Mouse (Mus musculus) MEL (cell line): ENCODE measurements around the gene Pdik1l. TPM values are rescaled to one million over a fixed set of nuclear protein-coding genes. Genes with fewer than 3 reads are reported as not detected.

Experiments
- DNase-seq: peaks from one replicate; pipeline ENCODE4 v3.0.0; 2011; ENCODE audit warnings: low read depth, low spot score
- H3K27ac ChIP-seq: 2 replicates; pipeline ENCODE4 v1.5.1; 2012; ENCODE audit warnings: low read depth, mild to moderate bottlenecking, control low read depth, low read length, moderate library complexity; ENCODE audit not compliant: control insufficient read depth
- H3K27me3 ChIP-seq, 2 experiments: fragments of 150-350 bp in 1 of 2; sonication (generic) in 1 of 2; 2 replicates each; pipeline ENCODE4 v1.6.1; 2012; ENCODE audit warnings: low read length in 2 of 2, mild to moderate bottlenecking in 2 of 2, improper control_type of control experiment in 1 of 2, moderate library complexity in 1 of 2; ENCODE audit not compliant: insufficient read depth in 2 of 2, control insufficient read depth in 1 of 2
- H3K36me3 ChIP-seq, 2 experiments: 2 replicates each; pipeline ENCODE4 v1.6.1; 2012 to 2014; ENCODE audit warnings: low read length in 2 of 2, improper control_type of control experiment in 1 of 2, inconsistent platforms in 1 of 2, mild to moderate bottlenecking in 1 of 2; ENCODE audit not compliant: insufficient read depth in 2 of 2, control insufficient read depth in 1 of 2
- H3K4me1 ChIP-seq, 2 experiments: fragments of 150-350 bp in 1 of 2; sonication (generic) in 1 of 2; 2 replicates each; pipeline ENCODE4 v1.6.1; 2012; ENCODE audit warnings: low read length in 2 of 2, improper control_type of control experiment in 1 of 2, mild to moderate bottlenecking in 1 of 2; ENCODE audit not compliant: insufficient read depth in 2 of 2, control insufficient read depth in 1 of 2
- H3K4me3 ChIP-seq, 2 experiments: fragments of 150-350 bp in 1 of 2; sonication (generic) in 1 of 2; 2 replicates each; pipeline ENCODE4 v1.5.1; 2012; ENCODE audit warnings: low read depth in 2 of 2, low read length in 2 of 2, mild to moderate bottlenecking in 2 of 2, moderate library complexity in 2 of 2, control low read depth in 1 of 2, improper control_type of control experiment in 1 of 2; ENCODE audit not compliant: control insufficient read depth in 1 of 2, insufficient read depth in 1 of 2
- H3K79me2 ChIP-seq: 2 replicates; pipeline ENCODE4 v1.6.1; 2012; ENCODE audit warnings: mild to moderate bottlenecking, low read length, moderate library complexity; ENCODE audit not compliant: control insufficient read depth, poor library complexity, insufficient read depth
- H3K9ac ChIP-seq: 2 replicates; pipeline ENCODE4 v1.6.1; 2012; ENCODE audit warnings: low read depth, mild to moderate bottlenecking, control low read depth, low read length, moderate library complexity; ENCODE audit not compliant: control insufficient read depth, poor library complexity, severe bottlenecking
- H3K9me3 ChIP-seq: fragments of 150-350 bp; sonication (generic); replicated peaks from 2 replicates; pipeline ENCODE4 v1.6.1; 2012; ENCODE audit warnings: mild to moderate bottlenecking, low read length, improper control_type of control experiment, moderate library complexity; ENCODE audit not compliant: insufficient read depth
- BHLHE40 ChIP-seq: IDR thresholded peaks from 2 replicates; pipeline ENCODE4 v1.6.1; 2012; ENCODE audit warnings: low read depth, mild to moderate bottlenecking, inconsistent platforms, low read length, improper control_type of control experiment, borderline replicate concordance
- CHD1 ChIP-seq: IDR thresholded peaks from 2 replicates; pipeline ENCODE4 v1.6.1; 2012; ENCODE audit warnings: low read depth, mild to moderate bottlenecking, inconsistent platforms, low read length, improper control_type of control experiment
- CHD2 ChIP-seq: IDR thresholded peaks from 2 replicates; pipeline ENCODE4 v1.6.1; 2011; ENCODE audit warnings: low read length, improper control_type of control experiment
- CTCF ChIP-seq, 3 experiments: IDR thresholded peaks in 2 of 3; conservative IDR thresholded peaks in 1 of 3; 2 replicates each; pipeline ENCODE4 v1.5.1; 2011 to 2012; ENCODE audit warnings: low read length in 3 of 3, low read depth in 2 of 3, mild to moderate bottlenecking in 2 of 3, improper control_type of control experiment in 1 of 3, inconsistent platforms in 1 of 3, mixed read lengths in 1 of 3, moderate library complexity in 1 of 3; ENCODE audit not compliant: control insufficient read depth in 1 of 3, insufficient read depth in 1 of 3, poor library complexity in 1 of 3, severe bottlenecking in 1 of 3
- E2F4 ChIP-seq: IDR thresholded peaks from 2 replicates; pipeline ENCODE4 v1.6.1; 2011; ENCODE audit warnings: low read depth, low read length, improper control_type of control experiment, borderline replicate concordance
- ELF1 ChIP-seq: IDR thresholded peaks from 2 replicates; pipeline ENCODE4 v1.6.1; 2014; ENCODE audit warnings: low read depth, mild to moderate bottlenecking, inconsistent platforms, low read length, improper control_type of control experiment, moderate library complexity
- EP300 ChIP-seq, 2 experiments: IDR thresholded peaks; 2 replicates each; pipeline ENCODE4 v1.6.1; 2011; ENCODE audit warnings: improper control_type of control experiment in 2 of 2, low read length in 2 of 2, low read depth in 1 of 2, mild to moderate bottlenecking in 1 of 2
- GABPA ChIP-seq: IDR thresholded peaks from 2 replicates; pipeline ENCODE4 v1.6.1; 2012; ENCODE audit warnings: low read depth, mild to moderate bottlenecking, inconsistent platforms, low read length, improper control_type of control experiment, moderate library complexity
- GATA1 ChIP-seq: IDR thresholded peaks from 2 replicates; pipeline ENCODE4 v1.6.1; 2011; ENCODE audit warnings: low read depth, low read length, improper control_type of control experiment
- JUND ChIP-seq: IDR thresholded peaks from 2 replicates; pipeline ENCODE4 v1.6.1; 2011; ENCODE audit warnings: low read depth, mild to moderate bottlenecking, improper control_type of control experiment, low read length
- KAT2A ChIP-seq: conservative IDR thresholded peaks from 2 replicates; pipeline ENCODE4 v1.6.1; 2012; ENCODE audit warnings: low read depth, low read length, improper control_type of control experiment, inconsistent platforms
- MAFK ChIP-seq: IDR thresholded peaks from 2 replicates; pipeline ENCODE4 v1.6.1; 2011; ENCODE audit warnings: low read depth, mild to moderate bottlenecking, low read length, improper control_type of control experiment, borderline replicate concordance
- MAX ChIP-seq: IDR thresholded peaks from 2 replicates; pipeline ENCODE4 v1.6.1; 2011; ENCODE audit warnings: low read length, improper control_type of control experiment
- MAZ ChIP-seq: IDR thresholded peaks from 2 replicates; pipeline ENCODE4 v1.6.1; 2012; ENCODE audit warnings: low read depth, mild to moderate bottlenecking, inconsistent platforms, low read length, improper control_type of control experiment
- MXI1 ChIP-seq: IDR thresholded peaks from 2 replicates; pipeline ENCODE4 v1.6.1; 2011; ENCODE audit warnings: mild to moderate bottlenecking, low read depth, low read length, improper control_type of control experiment
- MYB ChIP-seq: IDR thresholded peaks from 2 replicates; pipeline ENCODE4 v1.6.1; 2011; ENCODE audit warnings: mild to moderate bottlenecking, low read depth, low read length, improper control_type of control experiment
- MYC ChIP-seq: IDR thresholded peaks from 2 replicates; pipeline ENCODE4 v1.6.1; 2011; ENCODE audit warnings: low read depth, mild to moderate bottlenecking, low read length, improper control_type of control experiment, moderate library complexity
- NELFE ChIP-seq: IDR thresholded peaks from 2 replicates; pipeline ENCODE4 v1.6.1; 2011; ENCODE audit warnings: low read depth, low read length, improper control_type of control experiment
- NRF1 ChIP-seq: IDR thresholded peaks from 2 replicates; pipeline ENCODE4 v1.6.1; 2014; ENCODE audit warnings: low read depth, mild to moderate bottlenecking, inconsistent platforms, low read length, improper control_type of control experiment, moderate library complexity; ENCODE audit not compliant: poor library complexity, insufficient read depth, severe bottlenecking
- POLR2A ChIP-seq, 2 experiments: IDR thresholded peaks; 2 replicates each; pipeline ENCODE4 v1.6.1; 2011 to 2012; ENCODE audit warnings: low read length in 2 of 2, mild to moderate bottlenecking in 2 of 2, control low read depth in 1 of 2, improper control_type of control experiment in 1 of 2, low read depth in 1 of 2, moderate library complexity in 1 of 2; ENCODE audit not compliant: control insufficient read depth in 1 of 2, insufficient read depth in 1 of 2, poor library complexity in 1 of 2
- POLR2AphosphoS2 ChIP-seq: IDR thresholded peaks from 2 replicates; pipeline ENCODE4 v1.6.1; 2011; ENCODE audit warnings: low read length, improper control_type of control experiment
- POLR2AphosphoS5 ChIP-seq: IDR thresholded peaks from 2 replicates; pipeline ENCODE4 v1.6.1; 2012; ENCODE audit warnings: low read depth, borderline replicate concordance, mild to moderate bottlenecking, inconsistent platforms, low read length, moderate library complexity, mixed read lengths
- RCOR1 ChIP-seq: IDR thresholded peaks from 2 replicates; pipeline ENCODE4 v1.6.1; 2012; ENCODE audit warnings: low read depth, mild to moderate bottlenecking, inconsistent platforms, low read length, improper control_type of control experiment
- SIN3A ChIP-seq: IDR thresholded peaks from 2 replicates; pipeline ENCODE4 v1.6.1; 2012; ENCODE audit warnings: low read length, improper control_type of control experiment, inconsistent platforms
- SMC3 ChIP-seq: IDR thresholded peaks from 2 replicates; pipeline ENCODE4 v1.6.1; 2011; ENCODE audit warnings: low read depth, low read length, improper control_type of control experiment
- TAL1 ChIP-seq: IDR thresholded peaks from 2 replicates; pipeline ENCODE4 v1.6.1; 2012; ENCODE audit warnings: mild to moderate bottlenecking, inconsistent platforms, low read length, moderate library complexity, mixed read lengths
- TBP ChIP-seq: IDR thresholded peaks from 2 replicates; pipeline ENCODE4 v1.8.0; 2011; ENCODE audit warnings: low read depth, low read length, improper control_type of control experiment
- TCF12 ChIP-seq: IDR thresholded peaks from 2 replicates; pipeline ENCODE4 v1.6.1; 2014; ENCODE audit warnings: low read depth, mild to moderate bottlenecking, inconsistent platforms, low read length, improper control_type of control experiment, moderate library complexity
- UBTF ChIP-seq: IDR thresholded peaks from 2 replicates; pipeline ENCODE4 v1.6.1; 2012; ENCODE audit warnings: low read depth, mild to moderate bottlenecking, inconsistent platforms, low read length, improper control_type of control experiment, moderate library complexity, borderline replicate concordance; ENCODE audit not compliant: insufficient read depth
- USF2 ChIP-seq, 2 experiments: IDR thresholded peaks; 2 replicates each; pipeline ENCODE4 v1.6.1; 2011 to 2012; ENCODE audit warnings: improper control_type of control experiment in 2 of 2, low read length in 2 of 2, borderline replicate concordance in 1 of 2, inconsistent platforms in 1 of 2, low read depth in 1 of 2, mild to moderate bottlenecking in 1 of 2; ENCODE audit not compliant: insufficient read depth in 1 of 2
- ZMIZ1 ChIP-seq: IDR thresholded peaks from 2 replicates; pipeline ENCODE4 v1.6.1; 2012; ENCODE audit warnings: low read depth, mild to moderate bottlenecking, inconsistent platforms, low read length, improper control_type of control experiment, moderate library complexity
- polyA plus RNA-seq, 2 experiments: library from polyadenylated mRNA; stranded (reverse) in 1 of 2; unstranded in 1 of 2; fragments of >175 nt in 1 of 2; fragments of >200 nt in 1 of 2; gene quantifications; 2 replicates each; pipeline versions ENCODE4 v1.2.1 to v1.2.4; 2012; ENCODE audit warnings: low replicate concordance in 2 of 2, low read depth in 1 of 2; ENCODE audit not compliant: insufficient read length in 2 of 2, insufficient read depth in 1 of 2, missing spikeins in 1 of 2
- total RNA-seq: library from RNA; depleted of rRNA; stranded (reverse); fragments of 300-350 nt; gene quantifications from 2 replicates; pipeline ENCODE4 v1.2.3, GENCODE M21; 2012

Pdik1l gene
- total and polyA plus RNA-seq, 3 experiments = 11.7 to 32.1 (median 13.0) TPM

DNA sequence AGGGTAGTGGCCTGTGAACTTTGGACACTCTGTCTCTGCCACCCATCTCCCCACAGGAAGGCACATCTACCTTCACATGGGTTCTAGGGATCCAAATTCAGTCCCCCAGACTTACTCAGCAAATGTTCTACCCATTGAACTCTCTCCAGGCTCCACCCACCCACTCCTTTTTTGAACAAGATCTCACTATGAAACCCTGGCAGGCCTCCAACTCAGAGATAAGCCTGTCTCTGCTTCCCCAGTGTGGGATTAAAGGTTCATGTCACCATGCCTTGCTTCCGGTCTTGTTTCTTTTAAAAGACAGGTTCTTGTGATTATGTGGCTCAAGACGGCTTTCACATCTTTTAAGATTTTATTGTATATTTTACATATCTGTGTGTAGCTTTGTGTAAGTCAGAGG, 2.8 kb downstream of the Pdik1l start (continued):
- TF ChIP-seq MAZ = 0 out of 2 replicates have a peak, but pooled peaks have one; percentile 19
- TF ChIP-seq TAL1 = no peak
- 0 out of 2 replicates have a peak, but pooled peaks have one; percentile 44 for TF ChIP-seq ELF1
- TF ChIP-seq KAT2A = no peak
- TF ChIP-seq MYB = no peak
- no peak for TF ChIP-seq TBP
- peak; percentile 37; the same call in 1 of the 2 replicates for TF ChIP-seq RCOR1
- peak; percentile 33; the same call in 1 of the 2 replicates for TF ChIP-seq MAFK
- no peak for TF ChIP-seq USF2 (IDR thresholded peaks at IDR 0.05; ENCODE audit: borderline replicate concordance in 1 of 2, insufficient read depth in 1 of 2, low read depth in 1 of 2, low read length in 2 of 2)
- no peak for TF ChIP-seq NRF1
- TF ChIP-seq SMC3 = no peak
- TF ChIP-seq UBTF = no peak
- no peak for TF ChIP-seq E2F4

DNA sequence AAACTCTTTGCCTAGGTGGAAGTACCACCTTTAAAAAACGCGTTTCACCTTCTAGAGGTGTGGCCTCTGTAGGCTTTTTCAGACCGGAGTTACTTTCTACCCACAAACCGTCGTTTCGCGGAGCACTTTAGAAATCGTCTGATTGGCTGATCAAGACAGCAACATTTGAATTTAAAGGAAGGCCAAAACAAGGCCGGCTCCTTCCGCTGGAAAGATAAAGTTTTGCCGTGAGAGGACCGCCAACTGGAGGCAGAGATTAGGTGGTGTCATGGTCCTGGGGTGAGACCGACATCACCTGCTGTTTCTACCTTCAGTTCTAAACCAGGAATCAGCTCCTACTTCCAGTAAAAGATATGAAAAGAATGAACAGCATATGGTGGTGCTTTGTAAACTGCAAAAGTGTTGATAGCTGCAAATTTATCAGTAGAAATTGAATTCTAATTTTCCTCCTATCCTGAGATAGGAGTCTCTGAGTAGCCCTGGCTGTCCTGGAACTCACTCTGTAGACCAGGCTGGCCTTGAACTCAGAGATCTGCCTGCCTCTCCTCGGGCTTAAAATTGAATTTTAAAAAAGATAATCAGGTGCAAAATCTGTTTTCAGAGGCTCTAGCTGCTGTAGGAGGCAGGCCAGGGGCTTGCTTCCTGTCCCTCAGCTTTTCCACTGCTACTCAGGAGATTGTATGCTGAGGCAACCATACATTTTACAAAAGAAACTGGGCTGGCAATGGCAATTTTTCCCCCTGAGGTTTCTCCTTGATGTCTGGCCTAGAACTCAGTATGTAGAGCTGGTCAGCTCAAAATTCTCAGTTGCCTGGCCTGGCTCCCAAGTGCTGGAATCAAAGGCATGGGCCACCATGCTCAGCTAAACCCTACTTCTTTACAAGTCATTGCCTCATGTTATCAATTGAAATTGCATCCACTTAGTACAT, 14.0 kb downstream of the Pdik1l start:
- Histone ChIP-seq H3K79me2 (no peaks in the 10 kb centered on the region; the same call in 1 of the 2 replicates), H3K27me3 (no peaks in the 10 kb centered on the region), H3K4me3 (peak overlapping the region; percentile 65 to 87), H3K36me3 (peaks cover 5 to 10% of the 10 kb centered on the region in 2 experiments; a peak in 3 of 4 replicates), H3K9me3 (no peaks in the 10 kb centered on the region), H3K27ac (peak overlapping the region; percentile 85), H3K4me1 (peaks cover 4 to 12% of the 10 kb centered on the region in 2 experiments; a peak in 3 of 4 replicates), H3K9ac (peak overlapping the region; percentile 69)
- peak; percentile 97 for DNase-seq
- TF ChIP-seq TAL1 = peak; percentile 79
- TF ChIP-seq CTCF (IDR thresholded peaks at IDR 0.05 in 2 of 3, conservative IDR thresholded peaks at IDR 0.05 in 1 of 3; ENCODE audit: control insufficient read depth in 1 of 3, insufficient read depth in 1 of 3, low read depth in 2 of 3, low read length in 3 of 3, poor library complexity in 1 of 3, severe bottlenecking in 1 of 3) = no peak
- TF ChIP-seq TBP = peak; percentile 53
- no peak for TF ChIP-seq JUND
- no peak for TF ChIP-seq CHD2
- no peak for TF ChIP-seq GABPA
- TF ChIP-seq GATA1 = peak; percentile 83
- TF ChIP-seq MYB = peak; percentile 47; the same call in 1 of the 2 replicates
- TF ChIP-seq MAX = peak; percentile 38; the same call in 1 of the 2 replicates
- 0 out of 2 replicates have a peak, but pooled peaks have one; percentile 13 for TF ChIP-seq CHD1
- peak; percentile 80 for TF ChIP-seq SIN3A
- TF ChIP-seq NRF1 = no peak
- peak; percentile 54; the same call in 1 of the 2 replicates for TF ChIP-seq RCOR1
- peak; percentile 32 to 78; a peak in 2 of 4 replicates for TF ChIP-seq POLR2A (IDR thresholded peaks at IDR 0.05; ENCODE audit: control insufficient read depth in 1 of 2, insufficient read depth in 1 of 2, low read depth in 1 of 2, low read length in 2 of 2, poor library complexity in 1 of 2)
- no peak for TF ChIP-seq USF2 (IDR thresholded peaks at IDR 0.05; ENCODE audit: borderline replicate concordance in 1 of 2, insufficient read depth in 1 of 2, low read depth in 1 of 2, low read length in 2 of 2)
- TF ChIP-seq EP300 (IDR thresholded peaks at IDR 0.05; ENCODE audit: low read depth in 1 of 2, low read length in 2 of 2) = peak; percentile 48 to 76
- TF ChIP-seq POLR2AphosphoS5 = peak; percentile 53; the same call in 1 of the 2 replicates
- no peak; the same call in none of the 2 replicates for TF ChIP-seq ZMIZ1
- TF ChIP-seq MXI1 = peak; percentile 63; the same call in 1 of the 2 replicates
- TF ChIP-seq BHLHE40 = peak; percentile 64; the same call in 1 of the 2 replicates
- 0 out of 2 replicates have a peak, but pooled peaks have one; percentile 59 for TF ChIP-seq MYC
- peak; percentile 74 for TF ChIP-seq TCF12
- TF ChIP-seq SMC3 = no peak
- TF ChIP-seq NELFE = peak; percentile 73
- no peak for TF ChIP-seq POLR2AphosphoS2
- no peak for TF ChIP-seq MAFK
